Mouse (Mus musculus) cerebellum, adult 2 months (tissue): ENCODE measurements around the gene Cep170. TPM values are rescaled to one million over a fixed set of nuclear protein-coding genes. Genes with fewer than 3 reads are reported as not detected.

ENCODE experiments used
- DNase-seq, 2 experiments: peaks; one replicate each; pipeline ENCODE4 v3.0.0; 2021
- H3K27ac ChIP-seq: fragments of 200-500 bp; 2 replicates; pipeline ENCODE4 v1.5.1; 2012; ENCODE audit warnings: low read length, control low read depth, inconsistent platforms; ENCODE audit not compliant: insufficient read depth
- H3K27me3 ChIP-seq: fragments of 200-500 bp; 2 replicates; pipeline ENCODE4 v1.6.1; 2012; ENCODE audit warnings: inconsistent platforms, mild to moderate bottlenecking, low read length, moderate library complexity; ENCODE audit not compliant: control insufficient read depth, insufficient read depth
- H3K4me1 ChIP-seq: fragments of 200-500 bp; 2 replicates; pipeline ENCODE4 v1.6.1; 2011; ENCODE audit warnings: low read length; ENCODE audit not compliant: control insufficient read depth, insufficient read depth
- H3K4me3 ChIP-seq: fragments of 200-500 bp; replicated peaks from 2 replicates; pipeline ENCODE3; 2011; ENCODE audit warnings: mild to moderate bottlenecking, low read depth, low read length, control low read depth; ENCODE audit not compliant: insufficient read depth
- CTCF ChIP-seq: fragments of 200-500 bp; IDR thresholded peaks from 2 replicates; pipeline ENCODE4 v1.5.1; 2011; ENCODE audit warnings: low read depth, mild to moderate bottlenecking, control low read depth, low read length, moderate library complexity, borderline replicate concordance; ENCODE audit not compliant: insufficient read depth
- POLR2A ChIP-seq: fragments of 200-500 bp; IDR thresholded peaks from 2 replicates; pipeline ENCODE4 v1.6.1; 2011; ENCODE audit warnings: low read length, control low read depth, borderline replicate concordance; ENCODE audit not compliant: insufficient read depth
- WGBS: fragments of 180-500 bp; shearing (Covaris S2); methylation state at CpG from one replicate; pipeline ENCODE4 v1.1.7; 2018; 5-methylcytosine and 5-hydroxymethylcytosine counted together
- polyA plus RNA-seq: library from polyadenylated mRNA; depleted of rRNA; stranded (reverse); fragments of >200 nt; gene quantifications from 2 replicates; pipeline ENCODE4 v1.2.3, GENCODE M21; 2012

The Cep170 gene
- polyA plus RNA-seq, 1 experiment = 69.6 TPM

DNA sequence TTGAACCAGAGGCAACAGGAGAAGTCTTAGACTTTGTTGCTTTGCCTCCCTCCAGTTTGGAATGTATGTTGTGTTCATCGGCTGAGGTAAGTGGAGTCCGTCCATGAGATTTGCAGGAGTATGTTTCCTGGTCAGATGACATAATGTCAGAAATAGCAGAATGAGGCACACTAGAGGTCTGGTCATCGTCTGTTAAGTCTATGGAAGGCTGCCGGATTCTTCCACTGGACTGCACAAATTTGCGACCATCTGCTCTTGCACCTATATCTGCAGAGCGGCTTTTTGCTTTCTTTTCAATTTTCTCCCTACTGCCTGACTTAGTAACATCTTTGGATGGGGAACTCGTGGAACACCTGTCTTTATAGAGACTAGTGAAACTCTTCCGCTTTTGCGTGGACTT lies 58.3 kb downstream of the Cep170 start:
- 15% methylated on average over 9 of the region's 9 CpGs for WGBS
- Histone ChIP-seq H3K4me3 (peak overlapping the region; percentile 58), H3K4me1 (peaks cover 9% of the 10 kb centered on the region; the same call in 1 of the 2 replicates), H3K27ac (peak overlapping the region; percentile 75), H3K27me3 (no peaks in the 10 kb centered on the region)
- TF ChIP-seq POLR2A (peak; percentile 24; the same call in 1 of the 2 replicates), CTCF (no peak)
- peak; percentile 87 to 93 for DNase-seq

DNA sequence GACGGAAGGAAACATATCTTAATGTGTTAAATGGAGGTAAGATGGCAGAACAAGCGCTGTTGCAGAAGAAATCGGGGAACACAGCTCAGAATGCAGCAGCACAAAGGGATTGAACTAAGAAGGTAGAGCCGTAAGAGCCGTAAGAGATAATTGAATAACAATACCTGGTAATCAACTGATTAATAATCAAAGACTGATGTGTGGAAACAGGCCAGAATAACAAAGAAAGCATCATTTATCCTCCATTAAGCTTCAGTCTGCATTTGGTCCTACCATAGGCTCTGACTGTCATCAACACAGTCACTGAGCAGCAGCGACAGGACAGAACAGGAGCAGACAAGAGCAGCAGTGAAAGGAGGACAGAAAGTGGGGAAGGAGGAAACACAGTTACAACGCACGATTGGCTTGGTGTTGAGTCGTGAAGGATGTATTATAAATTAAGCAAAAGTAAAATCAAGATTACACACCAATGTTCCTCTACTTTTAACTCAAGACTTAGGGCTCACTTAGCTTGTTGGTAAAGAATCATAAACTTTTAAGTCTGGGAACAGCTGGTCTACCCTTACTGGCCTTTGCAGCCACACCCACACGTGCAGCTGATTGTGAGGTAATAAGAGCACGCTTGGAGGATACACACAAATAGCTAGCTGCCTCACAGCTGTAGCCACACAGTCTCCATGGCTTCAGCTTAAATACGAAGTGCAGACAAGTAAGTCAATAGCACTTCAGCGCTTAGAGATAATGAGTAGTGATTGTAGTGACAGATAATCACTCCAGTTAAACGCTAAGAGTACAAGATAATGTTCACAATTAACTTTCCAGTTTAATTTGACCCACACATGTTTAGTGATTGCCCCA lies 59.8 kb downstream of the Cep170 start:
- DNase-seq = peak; percentile 20 to 29
- 71% methylated on average over 14 of the region's 14 CpGs for WGBS
- H3K4me1 ChIP-seq = peaks cover 9% of the 10 kb centered on the region; the same call in 1 of the 2 replicates
- TF ChIP-seq CTCF = no peak
- TF ChIP-seq POLR2A = no peak
- peak overlapping the region; percentile 51 for H3K4me3 ChIP-seq
- H3K27me3 ChIP-seq = no peaks in the 10 kb centered on the region
- H3K27ac ChIP-seq = no peak overlapping the region

DNA sequence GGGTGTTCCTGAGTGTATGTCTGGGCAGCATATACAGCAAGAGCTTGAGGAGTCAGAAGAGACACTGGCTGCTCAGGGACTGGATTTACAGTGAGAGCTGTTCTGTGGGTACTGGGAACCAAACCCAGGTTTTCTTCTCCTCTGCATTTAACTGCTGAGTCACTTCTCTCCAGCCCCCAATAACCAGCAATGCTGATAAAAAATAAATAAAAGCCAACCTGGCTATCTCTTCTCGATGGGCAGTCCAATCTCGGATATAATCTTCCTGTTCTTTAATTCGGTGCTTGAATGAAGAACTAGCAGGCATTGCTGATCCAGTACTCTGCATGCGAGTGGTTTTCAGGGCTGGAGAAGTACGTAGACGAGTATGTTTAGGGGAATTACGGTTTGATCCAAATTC lies 64.2 kb downstream of the Cep170 start:
- no peak for DNase-seq
- Histone ChIP-seq H3K4me3 (no peak overlapping the region), H3K4me1 (peaks cover 7% of the 10 kb centered on the region; the same call in 1 of the 2 replicates), H3K27ac (no peak overlapping the region), H3K27me3 (no peaks in the 10 kb centered on the region)
- 93% methylated on average over 7 of the region's 7 CpGs for WGBS
- TF ChIP-seq CTCF = no peak
- TF ChIP-seq POLR2A = no peak

DNA sequence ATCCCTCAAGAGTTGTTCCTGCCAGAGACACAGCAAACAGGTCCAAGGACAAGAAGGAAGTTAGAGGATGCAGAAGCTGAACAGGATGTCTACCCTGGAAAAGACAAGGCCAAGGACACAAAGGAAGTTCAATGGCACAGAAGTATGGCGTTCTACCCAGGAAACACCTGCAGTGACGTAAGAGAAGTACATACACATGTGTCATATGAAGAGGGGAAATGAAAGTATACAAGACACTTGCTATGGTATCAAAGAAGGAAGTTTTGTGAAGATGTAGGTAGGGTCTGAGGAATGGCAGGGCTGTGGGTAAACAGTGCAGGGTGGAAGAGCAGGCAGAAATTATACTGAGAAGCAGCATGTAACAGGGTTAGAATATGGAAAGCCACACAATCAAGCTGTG lies 81.0 kb downstream of the Cep170 start:
- WGBS = 92% methylated on average over 2 of the region's 2 CpGs
- Histone ChIP-seq H3K4me3 (no peak overlapping the region), H3K4me1 (no peaks in the 10 kb centered on the region), H3K27ac (no peak overlapping the region), H3K27me3 (no peaks in the 10 kb centered on the region)
- TF ChIP-seq POLR2A (no peak), CTCF (no peak)
- DNase-seq = no peak

DNA sequence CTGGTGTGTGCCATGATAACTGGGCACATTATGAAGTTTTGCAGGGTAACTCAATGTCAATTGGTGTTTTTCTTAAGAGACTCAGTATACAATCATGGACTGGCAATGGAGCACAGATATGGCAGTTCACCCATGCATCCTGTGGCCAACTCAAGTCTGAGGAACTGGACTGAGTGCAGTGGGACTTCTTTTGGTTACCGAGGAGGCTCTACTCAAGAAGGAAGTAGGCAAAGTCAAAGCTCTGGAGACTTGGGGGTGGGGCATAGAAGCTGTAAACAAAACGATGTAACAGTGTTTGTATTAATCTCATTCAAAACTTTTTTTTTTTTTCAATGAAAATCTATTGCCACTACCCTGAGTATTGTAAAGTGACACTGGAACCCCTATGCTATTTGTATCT lies 83.3 kb downstream of the Cep170 start:
- WGBS = 78% methylated on average over 2 of the region's 2 CpGs

DNA sequence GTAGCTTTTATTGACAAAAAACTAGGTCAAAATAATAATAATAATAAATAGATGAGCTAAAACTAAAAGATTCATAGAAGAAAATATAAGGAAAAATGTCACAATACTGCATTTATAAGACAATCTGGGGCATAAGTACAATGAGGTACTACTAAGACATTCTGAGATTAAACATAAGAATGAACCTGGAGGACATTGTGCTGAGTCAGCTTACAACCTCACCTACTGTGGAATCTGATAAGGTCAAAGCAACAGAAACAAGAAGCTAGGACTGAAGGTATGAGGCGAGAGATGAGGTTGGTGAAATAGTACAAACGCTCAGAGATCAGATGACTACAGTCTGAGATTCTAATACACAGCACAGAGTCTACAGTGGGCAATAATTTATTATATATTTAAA lies 86.5 kb downstream of the Cep170 start:
- Histone ChIP-seq H3K27ac (no peak overlapping the region), H3K4me3 (no peak overlapping the region), H3K4me1 (no peaks in the 10 kb centered on the region), H3K27me3 (no peaks in the 10 kb centered on the region)
- no peak for TF ChIP-seq POLR2A
- TF ChIP-seq CTCF = no peak
- 97% methylated on average over 2 of the region's 2 CpGs for WGBS
- DNase-seq = no peak

More for the DNA sequence above, 83.3 kb downstream of the Cep170 start:
- no peak for TF ChIP-seq CTCF
- TF ChIP-seq POLR2A = no peak
- no peak overlapping the region for H3K4me3 ChIP-seq
- DNase-seq = no peak
- H3K4me1 ChIP-seq = no peaks in the 10 kb centered on the region
- H3K27ac ChIP-seq = no peak overlapping the region
- no peaks in the 10 kb centered on the region for H3K27me3 ChIP-seq

DNA sequence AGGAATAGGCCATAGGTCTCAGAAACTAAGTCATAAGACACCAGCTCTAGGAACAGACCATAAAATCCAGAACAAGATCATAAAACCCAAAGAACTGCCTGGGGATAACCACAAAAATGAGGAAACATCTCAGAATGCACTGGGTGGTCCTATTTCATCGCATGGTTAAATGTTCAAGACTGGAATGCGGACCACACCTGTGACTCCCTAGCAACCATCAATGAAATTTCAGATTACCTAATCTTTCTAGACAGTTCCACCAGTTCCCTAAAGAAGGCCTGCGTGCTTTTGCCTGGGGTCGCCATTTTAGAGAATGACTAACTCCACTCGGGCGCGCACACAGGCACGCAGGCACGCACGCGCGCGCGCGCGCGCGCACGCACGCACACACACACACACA lies 89.1 kb downstream of the Cep170 start:
- WGBS = 90% methylated on average over 20 of the region's 20 CpGs
- DNase-seq = no peak
- Histone ChIP-seq H3K27ac (no peak overlapping the region), H3K27me3 (no peaks in the 10 kb centered on the region), H3K4me3 (no peak overlapping the region), H3K4me1 (no peaks in the 10 kb centered on the region)
- TF ChIP-seq POLR2A (no peak), CTCF (no peak)
